Mouse (Mus musculus): Measurements from ENCODE around the gene Rpl23. TPM values are rescaled to one million over a fixed set of nuclear protein-coding genes. Genes with fewer than 3 reads are reported as not detected.

Gene Rpl23
- polyA plus RNA-seq, 1 experiment: 1,391 TPM

GRCm38 (mm10) chr11:97822840-97823603, 40.8 kb upstream of the Rpl23 start:
- TF ChIP-seq MYOD1 (IDR thresholded peaks at IDR 0.05; ENCODE audit: control insufficient read depth, insufficient read length, low read depth) (no peak), MYOG (IDR thresholded peaks at IDR 0.05; ENCODE audit: control insufficient read depth, extremely low read depth, insufficient read length) (no peak), MAX (IDR thresholded peaks at IDR 0.05) (no peak), CEBPB (IDR thresholded peaks at IDR 0.05; ENCODE audit: low read depth) (no peak), FOSL1 (IDR thresholded peaks at IDR 0.05; ENCODE audit: insufficient read depth, low read length, poor library complexity, severe bottlenecking) (no peak), CTCF (IDR thresholded peaks at IDR 0.05; ENCODE audit: control insufficient read depth, insufficient read depth, insufficient read length) (no peak), USF1 (IDR thresholded peaks at IDR 0.05; ENCODE audit: low read depth) (no peak)
- no peak overlapping the region for H3ac ChIP-seq (ENCODE audit: control insufficient read depth, insufficient read length, low read depth)
- H3K27me3 ChIP-seq (ENCODE audit: control insufficient read depth, insufficient read depth, insufficient read length): no peaks in the 10 kb centered on the region
- H3K79me2 ChIP-seq (ENCODE audit: control insufficient read depth, insufficient read depth): peaks cover 99% of the 10 kb centered on the region
- peaks cover 72% of the 10 kb centered on the region for H3K79me3 ChIP-seq (ENCODE audit: low read depth)
- peaks cover 98% of the 10 kb centered on the region for H3K36me3 ChIP-seq (ENCODE audit: control insufficient read depth, insufficient read depth)
- H3K4me3 ChIP-seq (ENCODE audit: insufficient read depth, poor library complexity, severe bottlenecking): no peak overlapping the region

GRCm38 (mm10) chr11:97821401-97822064, 39.3 kb upstream of the Rpl23 start:
- H3ac ChIP-seq (ENCODE audit: control insufficient read depth, insufficient read length, low read depth): no peak overlapping the region
- H3K79me3 ChIP-seq (ENCODE audit: low read depth): peaks cover 81% of the 10 kb centered on the region
- peaks cover 98% of the 10 kb centered on the region for H3K36me3 ChIP-seq (ENCODE audit: control insufficient read depth, insufficient read depth)
- peaks cover 100% of the 10 kb centered on the region for H3K79me2 ChIP-seq (ENCODE audit: control insufficient read depth, insufficient read depth)
- no peaks in the 10 kb centered on the region for H3K27me3 ChIP-seq (ENCODE audit: control insufficient read depth, insufficient read depth, insufficient read length)
- no peak for TF ChIP-seq USF1 (IDR thresholded peaks at IDR 0.05; ENCODE audit: low read depth)
- no peak for TF ChIP-seq CEBPB (IDR thresholded peaks at IDR 0.05; ENCODE audit: low read depth)
- no peak for TF ChIP-seq MYOD1 (IDR thresholded peaks at IDR 0.05; ENCODE audit: control insufficient read depth, insufficient read length, low read depth)
- no peak for TF ChIP-seq FOSL1 (IDR thresholded peaks at IDR 0.05; ENCODE audit: insufficient read depth, low read length, poor library complexity, severe bottlenecking)
- TF ChIP-seq CTCF (IDR thresholded peaks at IDR 0.05; ENCODE audit: control insufficient read depth, insufficient read depth, insufficient read length): no peak
- peak; percentile 10 for TF ChIP-seq MAX (IDR thresholded peaks at IDR 0.05)
- no peak for TF ChIP-seq MYOG (IDR thresholded peaks at IDR 0.05; ENCODE audit: control insufficient read depth, extremely low read depth, insufficient read length)
- no peak overlapping the region for H3K4me3 ChIP-seq (ENCODE audit: insufficient read depth, poor library complexity, severe bottlenecking)

- Histone ChIP-seq H3K27me3 (ENCODE audit: control insufficient read depth, insufficient read depth, insufficient read length) (no peaks in the 10 kb centered on the region), H3K4me3 (ENCODE audit: insufficient read depth, poor library complexity, severe bottlenecking) (no peak overlapping the region), H3K79me2 (ENCODE audit: control insufficient read depth, insufficient read depth) (peaks cover 100% of the 10 kb centered on the region), H3K36me3 (ENCODE audit: control insufficient read depth, insufficient read depth) (peaks cover 98% of the 10 kb centered on the region), H3ac (ENCODE audit: control insufficient read depth, insufficient read length, low read depth) (no peak overlapping the region), H3K79me3 (ENCODE audit: low read depth) (peaks cover 86% of the 10 kb centered on the region)
- no peak for TF ChIP-seq USF1 (IDR thresholded peaks at IDR 0.05; ENCODE audit: low read depth)
- TF ChIP-seq CTCF (IDR thresholded peaks at IDR 0.05; ENCODE audit: control insufficient read depth, insufficient read depth, insufficient read length): no peak
- no peak for TF ChIP-seq CEBPB (IDR thresholded peaks at IDR 0.05; ENCODE audit: low read depth)
- TF ChIP-seq MYOG (IDR thresholded peaks at IDR 0.05; ENCODE audit: control insufficient read depth, extremely low read depth, insufficient read length): no peak
- TF ChIP-seq MAX (IDR thresholded peaks at IDR 0.05): no peak
- TF ChIP-seq MYOD1 (IDR thresholded peaks at IDR 0.05; ENCODE audit: control insufficient read depth, insufficient read length, low read depth): no peak
- no peak for TF ChIP-seq FOSL1 (IDR thresholded peaks at IDR 0.05; ENCODE audit: insufficient read depth, low read length, poor library complexity, severe bottlenecking)
These were observed 38.6 kb upstream of the Rpl23 start for GRCm38 (mm10) chr11:97820840-97821239.

- Histone ChIP-seq H3ac (ENCODE audit: control insufficient read depth, insufficient read length, low read depth) (no peak overlapping the region), H3K27me3 (ENCODE audit: control insufficient read depth, insufficient read depth, insufficient read length) (no peaks in the 10 kb centered on the region), H3K79me3 (ENCODE audit: low read depth) (peaks cover 88% of the 10 kb centered on the region), H3K79me2 (ENCODE audit: control insufficient read depth, insufficient read depth) (peaks cover 100% of the 10 kb centered on the region), H3K4me3 (ENCODE audit: insufficient read depth, poor library complexity, severe bottlenecking) (no peak overlapping the region), H3K36me3 (ENCODE audit: control insufficient read depth, insufficient read depth) (peaks cover 98% of the 10 kb centered on the region)
- TF ChIP-seq MYOD1 (IDR thresholded peaks at IDR 0.05; ENCODE audit: control insufficient read depth, insufficient read length, low read depth) (no peak), CTCF (IDR thresholded peaks at IDR 0.05; ENCODE audit: control insufficient read depth, insufficient read depth, insufficient read length) (no peak), CEBPB (IDR thresholded peaks at IDR 0.05; ENCODE audit: low read depth) (no peak), FOSL1 (IDR thresholded peaks at IDR 0.05; ENCODE audit: insufficient read depth, low read length, poor library complexity, severe bottlenecking) (no peak), MAX (IDR thresholded peaks at IDR 0.05) (no peak), USF1 (IDR thresholded peaks at IDR 0.05; ENCODE audit: low read depth) (no peak), MYOG (IDR thresholded peaks at IDR 0.05; ENCODE audit: control insufficient read depth, extremely low read depth, insufficient read length) (no peak)
These were observed 37.7 kb upstream of the Rpl23 start for GRCm38 (mm10) chr11:97819923-97820322.

- Histone ChIP-seq H3K4me3 (ENCODE audit: insufficient read depth, poor library complexity, severe bottlenecking) (no peak overlapping the region), H3K36me3 (ENCODE audit: control insufficient read depth, insufficient read depth) (peaks cover 98% of the 10 kb centered on the region), H3K79me2 (ENCODE audit: control insufficient read depth, insufficient read depth) (peaks cover 100% of the 10 kb centered on the region), H3ac (ENCODE audit: control insufficient read depth, insufficient read length, low read depth) (no peak overlapping the region), H3K79me3 (ENCODE audit: low read depth) (peaks cover 89% of the 10 kb centered on the region), H3K27me3 (ENCODE audit: control insufficient read depth, insufficient read depth, insufficient read length) (no peaks in the 10 kb centered on the region)
- TF ChIP-seq USF1 (IDR thresholded peaks at IDR 0.05; ENCODE audit: low read depth) (no peak), MYOD1 (IDR thresholded peaks at IDR 0.05; ENCODE audit: control insufficient read depth, insufficient read length, low read depth) (no peak), FOSL1 (IDR thresholded peaks at IDR 0.05; ENCODE audit: insufficient read depth, low read length, poor library complexity, severe bottlenecking) (no peak), MAX (IDR thresholded peaks at IDR 0.05) (no peak), CTCF (IDR thresholded peaks at IDR 0.05; ENCODE audit: control insufficient read depth, insufficient read depth, insufficient read length) (no peak), MYOG (IDR thresholded peaks at IDR 0.05; ENCODE audit: control insufficient read depth, extremely low read depth, insufficient read length) (no peak), CEBPB (IDR thresholded peaks at IDR 0.05; ENCODE audit: low read depth) (no peak)
These were observed 36.9 kb upstream of the Rpl23 start for GRCm38 (mm10) chr11:97819102-97819501.

Measured in C2C12 (cell line).